Mouse (Mus musculus): ENCODE results near the gene Olfr700. TPM values are rescaled to one million over a fixed set of nuclear protein-coding genes. Genes with fewer than 3 reads are reported as not detected.
"Not testable (repeated sequence)": the region's sequence is repeated elsewhere in the genome, so short reads cannot be mapped to it uniquely, and the experiment has no call there.

The Olfr700 gene
- not detected in 2 replicates for polyA plus RNA-seq (2015; fragmentation: Nextera tagmentation; extraction: Ambion mirVana)

DNA sequence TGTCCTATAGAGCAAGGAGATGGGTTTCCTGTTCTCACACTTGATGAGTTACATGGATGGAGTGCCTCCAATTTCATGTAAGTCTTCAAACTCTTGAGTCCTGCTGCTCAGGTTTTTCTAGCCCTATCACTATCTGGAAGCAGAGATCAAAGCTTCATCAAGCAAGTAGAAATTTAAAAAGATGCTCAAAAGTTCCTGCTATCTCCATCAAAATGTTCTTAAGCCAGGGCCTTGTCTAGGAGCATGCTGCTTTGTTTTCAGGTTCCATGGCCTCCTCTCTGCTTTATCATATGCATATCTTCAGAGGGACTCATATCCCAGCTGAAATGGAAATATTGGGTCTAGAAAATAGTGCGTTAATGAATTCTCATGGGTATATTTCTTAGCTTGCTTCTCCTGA, at the start of gene Olfr700:
Gene Olfr700, minus strand, starts transcription at position 101 of the 400 bp plus-strand sequence.
- H3K4me2 ChIP-seq (ENCODE audit: low read length) = no peak within 1 kb of the TSS
- no peaks in the 10 kb centered on the region for H3K27me3 ChIP-seq (replicated peaks; ENCODE audit: control insufficient read depth, insufficient read depth, low read length)
- H3K9ac ChIP-seq (ENCODE audit: low read depth, low read length) = no peak within 1 kb of the TSS
- no peak within 1 kb of the TSS for H3K4me3 ChIP-seq (ENCODE audit: low read length)
- no peaks in the 10 kb centered on the region for H3K9me3 ChIP-seq (ENCODE audit: control insufficient read depth, low read length)
- no peak for ATAC-seq
- H3K4me1 ChIP-seq (ENCODE audit: control insufficient read depth, insufficient read depth, low read depth, low read length) = no peaks in the 10 kb centered on the region
- 82% methylated on average over 1 of the region's 1 CpGs for WGBS
- H3K27ac ChIP-seq (ENCODE audit: low read depth, low read length) = no peak within 1 kb of the TSS
- H3K36me3 ChIP-seq (ENCODE audit: control insufficient read depth, insufficient read depth, low read length) = no peaks in the 10 kb centered on the region

DNA sequence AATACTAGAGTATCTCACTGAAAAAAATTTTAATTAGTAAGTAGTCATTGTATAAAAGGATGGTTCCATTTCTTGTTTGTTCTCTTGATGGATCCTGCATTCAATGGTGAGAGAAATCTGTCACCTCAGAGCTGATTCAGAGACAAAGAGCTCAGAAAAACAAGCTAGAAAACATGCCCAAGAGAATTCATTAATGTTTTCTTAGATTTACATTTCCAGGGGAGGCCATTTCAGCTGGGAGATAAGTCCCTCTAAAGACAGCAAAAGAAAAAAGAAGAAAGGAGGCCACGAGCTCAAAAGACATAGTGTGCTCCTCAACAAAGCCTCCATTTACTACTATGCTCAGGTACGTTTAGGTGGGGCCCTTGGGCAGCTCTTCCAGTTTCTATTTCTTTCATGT, 34.4 kb upstream of the Olfr700 start, which contains the start of gene Olfr703:
Gene Olfr703, plus strand, starts transcription at position 301 of the 400 bp plus-strand sequence.
- Histone ChIP-seq H3K9me3 (ENCODE audit: control insufficient read depth, low read length) (no peaks in the 10 kb centered on the region), H3K36me3 (ENCODE audit: control insufficient read depth, insufficient read depth, low read length) (no peaks in the 10 kb centered on the region), H3K4me2 (ENCODE audit: low read length) (no peak within 1 kb of the TSS), H3K4me3 (ENCODE audit: low read length) (no peak within 1 kb of the TSS), H3K27ac (ENCODE audit: low read depth, low read length) (no peak within 1 kb of the TSS), H3K4me1 (ENCODE audit: control insufficient read depth, insufficient read depth, low read depth, low read length) (no peaks in the 10 kb centered on the region), H3K27me3 (replicated peaks; ENCODE audit: control insufficient read depth, insufficient read depth, low read length) (no peaks in the 10 kb centered on the region), H3K9ac (ENCODE audit: low read depth, low read length) (no peak within 1 kb of the TSS)
- WGBS = 62% methylated on average over 2 of the region's 2 CpGs
- ATAC-seq = no peak

DNA sequence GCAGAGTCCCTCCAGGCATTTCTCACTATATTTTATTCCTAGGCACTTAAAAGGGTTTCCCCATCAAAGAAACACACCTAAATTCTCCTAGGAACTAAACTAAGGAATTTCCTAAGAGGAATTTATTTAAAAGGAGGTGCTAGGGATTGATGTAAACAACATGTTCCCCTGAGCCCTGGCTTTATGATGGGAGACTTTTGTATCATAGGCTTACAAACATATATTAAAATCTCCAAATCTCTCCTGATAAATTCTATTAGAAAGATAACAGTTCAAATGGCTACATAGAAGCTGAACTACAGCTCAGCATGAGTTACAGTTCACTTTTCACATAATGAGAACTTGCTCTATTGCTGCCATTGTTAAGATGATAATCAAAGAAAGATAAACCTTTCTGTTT, 25.2 kb upstream of the Olfr700 start, which contains the start of gene Olfr702:
Gene Olfr702, minus strand, starts transcription at position 101 of the 400 bp plus-strand sequence.
- Histone ChIP-seq H3K9ac (ENCODE audit: low read depth, low read length) (no peak within 1 kb of the TSS), H3K4me1 (ENCODE audit: control insufficient read depth, insufficient read depth, low read depth, low read length) (no peaks in the 10 kb centered on the region), H3K9me3 (ENCODE audit: control insufficient read depth, low read length) (no peaks in the 10 kb centered on the region), H3K4me3 (ENCODE audit: low read length) (no peak within 1 kb of the TSS), H3K4me2 (ENCODE audit: low read length) (no peak within 1 kb of the TSS), H3K27me3 (replicated peaks; ENCODE audit: control insufficient read depth, insufficient read depth, low read length) (no peaks in the 10 kb centered on the region), H3K36me3 (ENCODE audit: control insufficient read depth, insufficient read depth, low read length) (no peaks in the 10 kb centered on the region), H3K27ac (ENCODE audit: low read depth, low read length) (no peak within 1 kb of the TSS)
- ATAC-seq = no peak

DNA sequence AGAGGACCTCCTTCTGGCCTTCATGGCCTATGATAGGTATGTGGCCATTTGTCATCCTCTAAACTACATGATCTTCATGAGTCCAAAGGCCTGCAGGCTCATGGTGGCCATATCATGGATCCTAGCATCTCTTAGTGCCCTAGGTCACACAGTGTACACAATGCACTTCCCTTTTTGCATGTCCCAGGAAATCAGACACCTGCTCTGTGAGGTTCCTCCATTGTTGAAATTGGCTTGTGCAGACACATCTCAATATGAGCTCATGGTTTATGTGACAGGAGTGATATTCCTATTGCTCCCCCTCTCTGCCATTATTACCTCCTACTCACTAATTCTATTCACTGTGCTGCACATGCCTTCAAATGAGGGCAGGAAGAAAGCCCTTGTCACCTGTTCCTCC, 9.8 kb upstream of the Olfr700 start:
- no peak for ATAC-seq

DNA sequence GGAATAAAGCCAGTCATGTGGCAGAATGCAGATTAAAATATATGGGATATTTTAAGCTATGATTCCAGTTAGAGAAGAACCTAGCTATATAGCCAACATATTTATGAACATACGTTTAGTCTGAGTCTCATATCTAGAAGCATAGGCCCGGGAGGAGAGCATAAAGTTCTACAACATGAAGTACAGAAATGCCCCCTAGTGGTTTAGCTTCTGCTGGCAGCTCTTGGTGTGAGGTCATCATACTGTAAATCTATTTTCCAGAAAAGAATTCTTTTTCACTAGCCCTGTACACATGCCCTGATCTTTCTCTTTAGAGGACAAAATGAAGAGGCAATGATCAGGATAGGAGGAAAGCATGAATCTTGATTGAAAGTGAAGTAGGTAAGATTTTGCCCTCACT, 7.1 kb upstream of the Olfr700 start:
- Histone ChIP-seq H3K27me3 (replicated peaks; ENCODE audit: control insufficient read depth, insufficient read depth, low read length) (no peaks in the 10 kb centered on the region), H3K36me3 (ENCODE audit: control insufficient read depth, insufficient read depth, low read length) (no peaks in the 10 kb centered on the region), H3K4me1 (ENCODE audit: control insufficient read depth, insufficient read depth, low read depth, low read length) (no peaks in the 10 kb centered on the region), H3K9ac (ENCODE audit: low read depth, low read length) (no peak overlapping the region), H3K27ac (ENCODE audit: low read depth, low read length) (no peak overlapping the region), H3K4me3 (ENCODE audit: low read length) (no peak overlapping the region), H3K4me2 (ENCODE audit: low read length) (no peak overlapping the region), H3K9me3 (ENCODE audit: control insufficient read depth, low read length) (no peaks in the 10 kb centered on the region)
- 71% methylated on average over 2 of the region's 2 CpGs for WGBS
- no peak for ATAC-seq

More for the DNA sequence above, 9.8 kb upstream of the Olfr700 start:
- no peaks in the 10 kb centered on the region for H3K9me3 ChIP-seq (ENCODE audit: control insufficient read depth, low read length)
- H3K4me1 ChIP-seq (ENCODE audit: control insufficient read depth, insufficient read depth, low read depth, low read length) = no peaks in the 10 kb centered on the region
- H3K36me3 ChIP-seq (ENCODE audit: control insufficient read depth, insufficient read depth, low read length) = no peaks in the 10 kb centered on the region
- no peak overlapping the region for H3K27ac ChIP-seq (ENCODE audit: low read depth, low read length)
- H3K4me2 ChIP-seq (ENCODE audit: low read length) = no peak overlapping the region
- H3K9ac ChIP-seq (ENCODE audit: low read depth, low read length) = no peak overlapping the region
- no peaks in the 10 kb centered on the region for H3K27me3 ChIP-seq (replicated peaks; ENCODE audit: control insufficient read depth, insufficient read depth, low read length)
- no peak overlapping the region for H3K4me3 ChIP-seq (ENCODE audit: low read length)

DNA sequence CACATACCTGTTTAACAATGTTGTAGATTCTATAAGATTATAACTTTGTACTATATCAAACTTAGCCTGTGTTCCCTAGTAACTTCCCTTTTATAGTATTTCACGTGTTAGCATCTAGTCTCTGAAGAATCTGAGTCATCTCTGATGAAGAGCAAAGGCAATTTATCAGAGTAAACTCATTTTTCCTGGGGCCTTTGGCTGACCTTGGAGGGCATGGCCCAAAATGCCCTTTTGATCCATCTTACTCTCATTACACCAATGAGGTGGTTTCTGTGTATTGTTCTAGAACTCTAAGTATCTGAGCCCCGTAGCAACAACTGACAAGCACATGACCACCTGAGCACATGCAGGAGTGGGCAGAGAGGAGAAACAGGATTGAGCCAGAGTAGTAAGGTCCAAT, 5.2 kb upstream of the Olfr700 start, which contains the start of gene Olfr701:
Gene Olfr701, plus strand, starts transcription at position 301 of the 400 bp plus-strand sequence.
- Histone ChIP-seq H3K9me3 (ENCODE audit: control insufficient read depth, low read length) (no peaks in the 10 kb centered on the region), H3K27me3 (replicated peaks; ENCODE audit: control insufficient read depth, insufficient read depth, low read length) (no peaks in the 10 kb centered on the region), H3K4me1 (ENCODE audit: control insufficient read depth, insufficient read depth, low read depth, low read length) (no peaks in the 10 kb centered on the region), H3K4me3 (ENCODE audit: low read length) (no peak within 1 kb of the TSS), H3K36me3 (ENCODE audit: control insufficient read depth, insufficient read depth, low read length) (no peaks in the 10 kb centered on the region), H3K4me2 (ENCODE audit: low read length) (no peak within 1 kb of the TSS), H3K9ac (ENCODE audit: low read depth, low read length) (no peak within 1 kb of the TSS), H3K27ac (ENCODE audit: low read depth, low read length) (no peak within 1 kb of the TSS)
- no peak for ATAC-seq
- 78% methylated on average over 2 of the region's 2 CpGs for WGBS

DNA sequence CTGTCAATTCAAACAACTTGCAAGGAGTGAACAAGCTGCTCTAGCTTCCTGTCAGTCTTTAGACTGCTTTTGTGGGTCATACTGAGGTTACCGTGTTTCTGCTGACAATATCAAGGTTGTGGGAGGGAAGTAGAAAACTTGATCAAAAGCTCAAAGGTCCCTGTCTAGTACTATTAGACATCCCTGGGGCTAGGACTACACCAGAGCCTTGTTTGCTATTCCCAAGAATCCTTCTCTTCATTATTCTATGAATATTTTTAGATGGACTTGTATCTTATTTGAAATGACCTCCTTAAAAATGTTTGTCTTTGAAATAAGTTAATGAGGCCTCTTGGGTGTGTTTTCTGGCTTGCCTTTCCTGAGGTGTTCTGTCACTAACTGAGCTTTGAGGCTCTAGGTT, 15.5 kb downstream of the Olfr700 start, which contains the start of gene Olfr699:
Gene Olfr699, minus strand, starts transcription at position 101 of the 400 bp plus-strand sequence.
- Histone ChIP-seq H3K9me3 (ENCODE audit: control insufficient read depth, low read length) (0 out of 2 replicates have a peak, but pooled peaks cover 2% of the 10 kb centered on the region), H3K27ac (ENCODE audit: low read depth, low read length) (no peak within 1 kb of the TSS), H3K9ac (ENCODE audit: low read depth, low read length) (no peak within 1 kb of the TSS), H3K4me1 (ENCODE audit: control insufficient read depth, insufficient read depth, low read depth, low read length) (no peaks in the 10 kb centered on the region), H3K27me3 (replicated peaks; ENCODE audit: control insufficient read depth, insufficient read depth, low read length) (no peaks in the 10 kb centered on the region), H3K4me2 (ENCODE audit: low read length) (no peak within 1 kb of the TSS), H3K4me3 (ENCODE audit: low read length) (no peak within 1 kb of the TSS), H3K36me3 (ENCODE audit: control insufficient read depth, insufficient read depth, low read length) (no peaks in the 10 kb centered on the region)
- no peak for ATAC-seq
- 73% methylated on average over 1 of the region's 1 CpGs for WGBS

DNA sequence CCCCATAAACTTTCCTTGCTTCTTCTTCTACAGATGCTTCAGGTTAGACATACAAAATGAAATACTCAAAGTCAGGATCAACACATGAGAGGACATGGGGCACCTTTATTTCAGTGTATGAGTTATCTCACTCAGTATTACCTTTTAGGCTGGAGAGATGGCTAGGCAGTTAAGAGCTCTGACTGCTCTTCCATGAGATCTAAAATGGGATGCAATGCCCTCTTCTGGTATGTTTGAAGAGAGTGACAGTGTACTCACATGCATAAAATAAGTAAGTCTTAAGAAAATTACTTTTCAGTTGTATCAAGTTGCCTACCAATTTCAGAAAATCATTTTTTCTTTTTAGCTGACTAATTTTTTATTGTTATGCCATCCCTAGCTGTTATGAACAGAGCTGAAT, 20.3 kb downstream of the Olfr700 start:
- Histone ChIP-seq H3K4me1 (ENCODE audit: control insufficient read depth, insufficient read depth, low read depth, low read length) (no peaks in the 10 kb centered on the region), H3K27ac (ENCODE audit: low read depth, low read length) (no peak overlapping the region), H3K9ac (ENCODE audit: low read depth, low read length) (no peak overlapping the region), H3K4me3 (ENCODE audit: low read length) (no peak overlapping the region), H3K9me3 (ENCODE audit: control insufficient read depth, low read length) (no peaks in the 10 kb centered on the region), H3K36me3 (ENCODE audit: control insufficient read depth, insufficient read depth, low read length) (no peaks in the 10 kb centered on the region), H3K27me3 (replicated peaks; ENCODE audit: control insufficient read depth, insufficient read depth, low read length) (no peaks in the 10 kb centered on the region), H3K4me2 (ENCODE audit: low read length) (no peak overlapping the region)
- no peak for ATAC-seq

DNA sequence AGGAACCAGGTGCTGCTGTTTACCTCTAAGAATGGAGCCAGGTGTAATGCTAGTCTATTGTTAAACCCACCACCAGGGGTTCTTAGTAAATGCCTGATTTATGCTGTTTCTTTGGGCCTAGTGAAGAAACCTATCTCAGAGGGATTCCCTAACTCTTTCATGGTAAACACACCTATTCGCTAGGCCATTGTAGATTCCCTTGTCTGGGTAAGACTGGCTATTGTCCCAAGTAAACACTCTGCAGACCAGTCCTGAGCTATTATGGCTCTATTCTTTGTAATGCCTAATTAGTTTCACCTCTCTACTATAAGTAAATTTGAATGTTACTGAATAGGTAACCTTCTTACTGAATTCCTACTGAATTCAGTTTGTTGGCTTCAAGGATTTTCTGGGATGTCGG, 47.6 kb downstream of the Olfr700 start:
- WGBS = 98% methylated on average over 2 of the region's 2 CpGs
- H3K27ac ChIP-seq (ENCODE audit: low read depth, low read length); H3K9ac ChIP-seq (ENCODE audit: low read depth, low read length); H3K4me1 ChIP-seq (ENCODE audit: control insufficient read depth, insufficient read depth, low read depth, low read length); ATAC-seq; H3K36me3 ChIP-seq (ENCODE audit: control insufficient read depth, insufficient read depth, low read length); H3K27me3 ChIP-seq (replicated peaks; ENCODE audit: control insufficient read depth, insufficient read depth, low read length); H3K4me2 ChIP-seq (ENCODE audit: low read length); H3K4me3 ChIP-seq (ENCODE audit: low read length); H3K9me3 ChIP-seq (ENCODE audit: control insufficient read depth, low read length): not testable (repeated sequence)

DNA sequence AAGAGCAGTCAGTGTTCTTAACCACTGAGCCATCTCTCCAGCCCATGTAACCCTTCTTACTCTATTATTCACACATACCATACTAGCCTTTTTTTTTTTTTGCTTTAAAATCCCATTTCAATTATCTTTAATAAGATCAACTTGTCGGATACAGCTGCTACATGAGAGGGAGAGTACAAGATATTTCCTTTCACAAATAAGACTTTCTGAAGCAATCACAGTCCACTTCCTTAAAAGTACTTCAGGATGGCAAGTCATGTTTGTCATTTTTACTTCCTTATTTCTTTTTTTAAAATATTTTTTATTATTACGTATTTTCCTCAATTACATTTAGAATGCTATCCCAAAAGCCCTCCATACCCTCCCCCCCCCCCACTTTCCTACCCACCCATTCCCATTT, 49.8 kb downstream of the Olfr700 start:
- no peaks in the 10 kb centered on the region for H3K36me3 ChIP-seq (ENCODE audit: control insufficient read depth, insufficient read depth, low read length)

More for the DNA sequence above, 49.8 kb downstream of the Olfr700 start:
- Histone ChIP-seq H3K27ac (ENCODE audit: low read depth, low read length) (no peak overlapping the region), H3K4me2 (ENCODE audit: low read length) (no peak overlapping the region), H3K9me3 (ENCODE audit: control insufficient read depth, low read length) (0 out of 2 replicates have a peak, but pooled peaks cover 2% of the 10 kb centered on the region), H3K27me3 (replicated peaks; ENCODE audit: control insufficient read depth, insufficient read depth, low read length) (no peaks in the 10 kb centered on the region), H3K9ac (ENCODE audit: low read depth, low read length) (no peak overlapping the region), H3K4me3 (ENCODE audit: low read length) (no peak overlapping the region), H3K4me1 (ENCODE audit: control insufficient read depth, insufficient read depth, low read depth, low read length) (no peaks in the 10 kb centered on the region)
- no peak for ATAC-seq
- WGBS = 95% methylated on average over 2 of the region's 2 CpGs

All from hindbrain, embryonic 16.5 days (tissue).